Mouse (Mus musculus) small intestine, adult 2 months (tissue): ENCODE measurements at regions not wholly inside any gene's neighbourhood (a gene's known extent, or its start where the extent isn't known, plus 50 kb on each side); places are given as distances from the start of the nearest gene placed in this dataset.

Experiments used
- CTCF ChIP-seq: fragments of 200-500 bp; IDR thresholded peaks from 2 replicates; pipeline ENCODE4 v1.5.1; 2012; ENCODE audit warnings: low read depth, mild to moderate bottlenecking, control low read depth, inconsistent platforms, low read length, moderate library complexity, mixed read lengths; ENCODE audit not compliant: insufficient replicate concordance, insufficient read length; ENCODE audit errors: extremely low read depth
- POLR2A ChIP-seq: fragments of 200-500 bp; IDR thresholded peaks from 2 replicates; pipeline ENCODE4 v1.6.1; 2012; ENCODE audit warnings: low read depth, mild to moderate bottlenecking, control low read depth, inconsistent platforms, low read length, moderate library complexity

- TF ChIP-seq POLR2A, result no peak
- no peak for TF ChIP-seq CTCF
These were observed 134.6 kb upstream of the Cdkn3 start for GRCm38 (mm10) chr14:46625760-46626159.
